Mouse (Mus musculus): Measurements from ENCODE around the gene Cacna1h. TPM values are rescaled to one million over a fixed set of nuclear protein-coding genes. Genes with fewer than 3 reads are reported as not detected.

The Cacna1h gene
- polyA plus RNA-seq, 1 experiment from 2014 or later, result 10.3 TPM

Other genes starting within 250 kb of the Cacna1h start
- 24.6 and 26.7 TPM in 2 replicates for gene BC003965, start 249.2 kb downstream of the Cacna1h start, polyA plus RNA-seq (2014; fragmentation: Nextera tagmentation; extraction: Ambion mirVana)
- gene Unkl, start 245.4 kb downstream of the Cacna1h start, polyA plus RNA-seq (2014; fragmentation: Nextera tagmentation; extraction: Ambion mirVana), result 2.9 and 3.2 TPM in 2 replicates
- 22.6 and 25.5 TPM in 2 replicates for gene Gnptg, start 193.7 kb downstream of the Cacna1h start, polyA plus RNA-seq (2014; fragmentation: Nextera tagmentation; extraction: Ambion mirVana)
- gene Tsr3, start 193.6 kb downstream of the Cacna1h start, polyA plus RNA-seq (2014; fragmentation: Nextera tagmentation; extraction: Ambion mirVana), result 32.1 and 33.6 TPM in 2 replicates
- gene Baiap3, start 177.4 kb downstream of the Cacna1h start, polyA plus RNA-seq (2014; fragmentation: Nextera tagmentation; extraction: Ambion mirVana), result 0.35 and 0.63 TPM in 2 replicates
- 471 and 482 TPM in 2 replicates for gene Ube2i, start 159.2 kb downstream of the Cacna1h start, polyA plus RNA-seq (2014; fragmentation: Nextera tagmentation; extraction: Ambion mirVana)
- not detected in 2 replicates for gene Prss34, start 135.4 kb downstream of the Cacna1h start, polyA plus RNA-seq (2014; fragmentation: Nextera tagmentation; extraction: Ambion mirVana)
- gene Prss28, start 125.1 kb downstream of the Cacna1h start, polyA plus RNA-seq (2014; fragmentation: Nextera tagmentation; extraction: Ambion mirVana), result not detected in 2 replicates
- not detected in 2 replicates for gene Prss29, start 115.1 kb downstream of the Cacna1h start, polyA plus RNA-seq (2014; fragmentation: Nextera tagmentation; extraction: Ambion mirVana)
- gene Tpsab1, start 88.2 kb downstream of the Cacna1h start, polyA plus RNA-seq (2014; fragmentation: Nextera tagmentation; extraction: Ambion mirVana), result not detected in 2 replicates
- gene Tpsb2, start 67.5 kb downstream of the Cacna1h start, polyA plus RNA-seq (2014; fragmentation: Nextera tagmentation; extraction: Ambion mirVana), result not detected in 2 replicates
- gene Tpsg1, start 64.5 kb downstream of the Cacna1h start, polyA plus RNA-seq (2014; fragmentation: Nextera tagmentation; extraction: Ambion mirVana), result 0.69 and 1.6 TPM in 2 replicates
- gene Tekt4, start 20.8 kb upstream of the Cacna1h start, polyA plus RNA-seq (2014; fragmentation: Nextera tagmentation; extraction: Ambion mirVana), result 0.97 and 1.2 TPM in 2 replicates
- gene Sstr5, start 63.5 kb upstream of the Cacna1h start, polyA plus RNA-seq (2014; fragmentation: Nextera tagmentation; extraction: Ambion mirVana), result 0.84 and 1.0 TPM in 2 replicates
- gene Sox8, start 136.9 kb upstream of the Cacna1h start, polyA plus RNA-seq (2014; fragmentation: Nextera tagmentation; extraction: Ambion mirVana), result 2.0 and 2.9 TPM in 2 replicates
- 32.8 and 34.9 TPM in 2 replicates for gene Lmf1, start 145.3 kb upstream of the Cacna1h start, polyA plus RNA-seq (2014; fragmentation: Nextera tagmentation; extraction: Ambion mirVana)

Measured in heart, embryonic 11.5 days (tissue).